Mouse (Mus musculus): ENCODE data around the gene Tspan7.

Tspan7 gene

GRCm38 (mm10) chrX:10546840-10547239 lies 61.9 kb downstream of the Tspan7 start:
- in situ Hi-C loops (cut with MboI, MseI), result no loop called here

GRCm38 (mm10) chrX:10549708-10550107 lies 64.8 kb downstream of the Tspan7 start:
- in situ Hi-C loops (cut with MboI, MseI), result no loop called here

GRCm38 (mm10) chrX:10556899-10557298 lies 71.9 kb downstream of the Tspan7 start:
- in situ Hi-C loops (cut with MboI, MseI), result no loop called here

GRCm38 (mm10) chrX:10557596-10557995 lies 72.6 kb downstream of the Tspan7 start:
- in situ Hi-C loops (cut with MboI, MseI), result no loop called here

GRCm38 (mm10) chrX:10558625-10559024 lies 73.7 kb downstream of the Tspan7 start:
- in situ Hi-C loops (cut with MboI, MseI), result no loop called here

GRCm38 (mm10) chrX:10565811-10566210 lies 80.9 kb downstream of the Tspan7 start:
- in situ Hi-C loops (cut with MboI, MseI), result no loop called here

- in situ Hi-C loops (cut with MboI, MseI), result no loop called here
Measured at GRCm38 (mm10) chrX:10574523-10574922, 89.6 kb downstream of the Tspan7 start.

GRCm38 (mm10) chrX:10575406-10575805 lies 90.4 kb downstream of the Tspan7 start:
- in situ Hi-C loops (cut with MboI, MseI), result no loop called here

- in situ Hi-C loops (cut with MboI, MseI), result no loop called here
Measured at GRCm38 (mm10) chrX:10576349-10576748, 91.4 kb downstream of the Tspan7 start.

GRCm38 (mm10) chrX:10577356-10577755 lies 92.4 kb downstream of the Tspan7 start:
- in situ Hi-C loops (cut with MboI, MseI), result no loop called here

- in situ Hi-C loops (cut with MboI, MseI), result loop anchor here in 1 of 2 experiments (10.0 kb wide), 1 partner anchor 552 kb away; no protein-coding TSS in a partner anchor
Measured at GRCm38 (mm10) chrX:10582731-10583130, 97.8 kb downstream of the Tspan7 start.

- in situ Hi-C loops (cut with MboI, MseI), result no loop called here
Measured at GRCm38 (mm10) chrX:10592244-10592643, 107.3 kb downstream of the Tspan7 start.

GRCm38 (mm10) chrX:10593561-10593960 lies 108.6 kb downstream of the Tspan7 start:
- in situ Hi-C loops (cut with MboI, MseI), result no loop called here

- in situ Hi-C loops (cut with MboI, MseI), result no loop called here
Measured at GRCm38 (mm10) chrX:10617119-10617518, 132.2 kb downstream of the Tspan7 start.

- in situ Hi-C loops (cut with MboI, MseI), result no loop called here
Measured at GRCm38 (mm10) chrX:10641062-10641461, 156.1 kb downstream of the Tspan7 start.
